Mouse (Mus musculus) spleen, adult 2 months (tissue): ENCODE measurements around the gene Olfr461. TPM values are rescaled to one million over a fixed set of nuclear protein-coding genes. Genes with fewer than 3 reads are reported as not detected.

Experiments
- DNase-seq, 2 experiments: peaks; one replicate each; pipeline versions ENCODE4 v3.0.0 to v3.0.0-alpha.2; 2012 to 2021; ENCODE audit warnings: low spot score in 2 of 2, low read depth in 1 of 2
- H3K27ac ChIP-seq: fragments of 200-500 bp; 2 replicates; pipeline ENCODE4 v1.5.1; 2012; ENCODE audit warnings: low read length, inconsistent platforms; ENCODE audit not compliant: insufficient read depth
- H3K27me3 ChIP-seq: fragments of 200-500 bp; 2 replicates; pipeline ENCODE4 v1.6.1; 2012; ENCODE audit warnings: mild to moderate bottlenecking, moderate library complexity, low read length, inconsistent platforms; ENCODE audit not compliant: control insufficient read depth, insufficient read depth
- H3K36me3 ChIP-seq: fragments of 200-500 bp; 2 replicates; pipeline ENCODE4 v1.6.1; 2012; ENCODE audit warnings: mild to moderate bottlenecking, low read length, inconsistent platforms; ENCODE audit not compliant: control insufficient read depth, insufficient read depth
- H3K4me1 ChIP-seq: fragments of 200-500 bp; 2 replicates; pipeline ENCODE4 v1.6.1; 2011; ENCODE audit warnings: inconsistent platforms; ENCODE audit not compliant: control insufficient read depth, insufficient read depth, insufficient read length
- H3K4me3 ChIP-seq: fragments of 200-500 bp; 2 replicates; pipeline ENCODE4 v1.5.1; 2011; ENCODE audit warnings: mild to moderate bottlenecking, inconsistent platforms; ENCODE audit not compliant: insufficient read depth, insufficient read length; ENCODE audit errors: extremely low read depth
- CTCF ChIP-seq: fragments of 200-500 bp; IDR thresholded peaks from 2 replicates; pipeline ENCODE4 v1.5.1; 2011; ENCODE audit warnings: mild to moderate bottlenecking, inconsistent platforms; ENCODE audit not compliant: insufficient read depth, insufficient read length, insufficient replicate concordance; ENCODE audit errors: extremely low read depth
- POLR2A ChIP-seq: fragments of 200-500 bp; IDR thresholded peaks from 2 replicates; pipeline ENCODE4 v1.6.1; 2011; ENCODE audit warnings: low read depth, low read length, inconsistent platforms
- WGBS: fragments of 180-500 bp; shearing (Covaris S2); methylation state at CpG from one replicate; pipeline ENCODE4 v1.1.7; 2018; 5-methylcytosine and 5-hydroxymethylcytosine counted together
- polyA plus RNA-seq: library from polyadenylated mRNA; depleted of rRNA; stranded (reverse); fragments of >200 nt; gene quantifications from 2 replicates; pipeline ENCODE4 v1.2.3, GENCODE M21; 2012; rRNA removed

The Olfr461 gene
- polyA plus RNA-seq, 1 experiment: not detected

- Histone ChIP-seq H3K27me3 (no peaks in the 10 kb centered on the region), H3K27ac (no peak overlapping the region), H3K4me3 (no peak overlapping the region), H3K4me1 (no peaks in the 10 kb centered on the region), H3K36me3 (no peaks in the 10 kb centered on the region)
- 55% methylated on average over 3 of the region's 3 CpGs for WGBS
- TF ChIP-seq POLR2A (no peak), CTCF (no peak)
- no peak for DNase-seq
Measured at GRCm38 (mm10) chr6:40573618-40574017, 18.8 kb upstream of the Olfr461 start.

GRCm38 (mm10) chr6:40569187-40569586 is 14.3 kb upstream of the Olfr461 start, which contains the start of gene Olfr460:
Gene Olfr460 (plus strand): TSS chr6:40569487.
- Histone ChIP-seq H3K4me1 (no peaks in the 10 kb centered on the region), H3K27ac (no peak within 1 kb of the TSS), H3K4me3 (no peak within 1 kb of the TSS), H3K36me3 (no peaks in the 10 kb centered on the region), H3K27me3 (no peaks in the 10 kb centered on the region)
- no peak for DNase-seq
- no peak for TF ChIP-seq POLR2A
- TF ChIP-seq CTCF: no peak
- 88% methylated on average over 3 of the region's 3 CpGs for WGBS

- Histone ChIP-seq H3K4me3 (no peak overlapping the region), H3K27me3 (no peaks in the 10 kb centered on the region), H3K36me3 (no peaks in the 10 kb centered on the region), H3K4me1 (no peaks in the 10 kb centered on the region), H3K27ac (no peak overlapping the region)
- WGBS: 74% methylated on average over 10 of the region's 10 CpGs
- no peak for DNase-seq
- TF ChIP-seq POLR2A (no peak), CTCF (no peak)
Measured at GRCm38 (mm10) chr6:40544690-40545089, 10.2 kb downstream of the Olfr461 start.

GRCm38 (mm10) chr6:40519408-40519807 is 35.4 kb downstream of the Olfr461 start, which contains the start of gene Prss37:
Gene Prss37 (minus strand): TSS chr6:40519508.
- Histone ChIP-seq H3K4me3 (no peak within 1 kb of the TSS), H3K36me3 (no peaks in the 10 kb centered on the region), H3K4me1 (no peaks in the 10 kb centered on the region), H3K27me3 (no peaks in the 10 kb centered on the region), H3K27ac (no peak within 1 kb of the TSS)
- DNase-seq: no peak
- TF ChIP-seq POLR2A (no peak), CTCF (no peak)
- WGBS: 78% methylated on average over 1 of the region's 1 CpGs

GRCm38 (mm10) chr6:40493229-40493628 is 61.6 kb downstream of the Olfr461 start, which contains the start of gene Tas2r108:
Gene Tas2r108 (plus strand): TSS chr6:40493529.
- WGBS: 93% methylated on average over 3 of the region's 3 CpGs
- H3K27me3 ChIP-seq: no peaks in the 10 kb centered on the region
- H3K36me3 ChIP-seq: no peaks in the 10 kb centered on the region
- TF ChIP-seq POLR2A: no peak
- TF ChIP-seq CTCF: no peak
- H3K27ac ChIP-seq: no peak within 1 kb of the TSS
- no peak within 1 kb of the TSS for H3K4me3 ChIP-seq
- H3K4me1 ChIP-seq: no peaks in the 10 kb centered on the region
- DNase-seq: no peak

Other genes starting within 250 kb of the Olfr461 start
- 5.1 and 5.3 TPM in 2 replicates for gene Agk, start 229.9 kb downstream of the Olfr461 start, polyA plus RNA-seq
- 3.6 and 4.7 TPM in 2 replicates for gene E330009J07Rik, start 118.9 kb downstream of the Olfr461 start, polyA plus RNA-seq
- not detected in 2 replicates for gene Wee2, start 116.0 kb downstream of the Olfr461 start, polyA plus RNA-seq
- gene Ssbp1, start 83.7 kb downstream of the Olfr461 start, polyA plus RNA-seq: 7.2 and 8.5 TPM in 2 replicates
- not detected in 2 replicates for gene Tas2r137, start 63.8 kb downstream of the Olfr461 start, polyA plus RNA-seq
- gene Tas2r108, start 61.5 kb downstream of the Olfr461 start, polyA plus RNA-seq: not detected in 2 replicates
- gene Prss37, start 35.5 kb downstream of the Olfr461 start, polyA plus RNA-seq: not detected in 2 replicates
- gene Olfr460, start 14.4 kb upstream of the Olfr461 start, polyA plus RNA-seq: not detected in 2 replicates
- gene Clec5a, start 30.8 kb upstream of the Olfr461 start, polyA plus RNA-seq: 0.18 and 0.34 TPM in 2 replicates
- not detected in 2 replicates for gene Tas2r138, start 58.3 kb upstream of the Olfr461 start, polyA plus RNA-seq
- 0.14 and 0.18 TPM in 2 replicates for gene Mgam, start 73.8 kb upstream of the Olfr461 start, polyA plus RNA-seq